18 mouse cellular contexts compared by ENCODE assay signal in genomic region chrX:101376190-101376968, GRCm38 (mm10). TPM values are rescaled to one million over a fixed set of nuclear protein-coding genes. Genes with fewer than 3 reads are reported as not detected.
DNase-seq lines count a peak whose midpoint lies in the region; ATAC-seq and TF ChIP-seq lines count a peak whose summit lies in the region.
"Had no signal": no experiment of that assay in that cellular context is flagged by ENCODE, and none has a peak within 500 bp of the region (broad histone marks: within the 10 kb centered on the region; RNA-seq: fewer than 3 reads in every experiment).

TSS of gene Gjb1 (plus strand) at chrX:101376378.

- H3K4me3 ChIP-seq in kidney, adult 2 months (ENCODE audit: insufficient read depth, low read depth, low read length), result peak within 1 kb of the TSS; percentile 30
- H3K4me3 ChIP-seq in liver, adult 2 months (ENCODE audit: insufficient read depth, low read depth, low read length), result peak within 1 kb of the TSS; percentile 78
- peak within 1 kb of the TSS; percentile 30 for H3K4me3 ChIP-seq in liver, embryonic 13.5 days (replicated peaks)
- no peak within 1 kb of the TSS for H3K4me3 ChIP-seq in forebrain, embryonic 11.5 days (ENCODE audit: low read depth, low read length)
- H3K4me3 ChIP-seq: neural tube, embryonic 12.5 days had no signal

- no peak within 1 kb of the TSS for H3K4me2 ChIP-seq in liver, embryonic 13.5 days
- no peak within 1 kb of the TSS for H3K4me2 ChIP-seq in forebrain, embryonic 11.5 days (ENCODE audit: low read depth, low read length, severe bottlenecking)
- H3K4me2 ChIP-seq: lung, embryonic 14.5 days; neural tube, embryonic 12.5 days had no signal

- TF ChIP-seq CTCF in kidney, adult 2 months (conservative IDR thresholded peaks at IDR 0.05; ENCODE audit: insufficient read depth, insufficient read length, low read depth, low read length), result no peak
- TF ChIP-seq CTCF in liver, adult 2 months (IDR thresholded peaks at IDR 0.05; ENCODE audit: low read depth, low read length), result no peak

- no peak for ATAC-seq in liver, embryonic 13.5 days (ENCODE audit: low read depth)
- no peak for ATAC-seq in forebrain, embryonic 11.5 days (replicated peaks; ENCODE audit: low FRiP score)
- ATAC-seq: forebrain, embryonic 14.5 days had no signal

- DNase-seq in kidney, adult 2 months, result no peak
- no peak for DNase-seq in kidney, postnatal 10 days
- DNase-seq in liver, adult 2 months (ENCODE audit: extremely low read depth, low read depth, low spot score), result peak; percentile 93
- DNase-seq in liver, result no peak
- no peak for DNase-seq in liver, embryonic 13.5 days
- peak; percentile 58 for DNase-seq in yolk sac, embryonic 10.5 days (ENCODE audit: low spot score)
- no peak for DNase-seq in forebrain, embryonic 11.5 days (ENCODE audit: low spot score)
- no peak for DNase-seq in heart, adult 9 months (ENCODE audit: low spot score in 2 of 2)
- DNase-seq: adrenal gland, postnatal 36 days; cerebellum, postnatal 36 days; right cerebral cortex, postnatal 4 days had no signal

- H3K9ac ChIP-seq in liver, adult 2 months (ENCODE audit: low read depth, low read length), result peak within 1 kb of the TSS; percentile 96
- H3K9ac ChIP-seq in liver, embryonic 13.5 days, result no peak within 1 kb of the TSS
- no peak within 1 kb of the TSS for H3K9ac ChIP-seq in forebrain, embryonic 11.5 days (ENCODE audit: low read length)
- H3K9ac ChIP-seq: lung, embryonic 14.5 days; neural tube, embryonic 12.5 days had no signal

- 45% methylated on average over 7 of the region's 7 CpGs for WGBS in kidney, adult 2 months
- 20% methylated on average over 7 of the region's 7 CpGs for WGBS in liver, adult 2 months
- 56% methylated on average over 7 of the region's 7 CpGs for WGBS in liver, embryonic 13.5 days (ENCODE audit: insufficient replicate concordance)
- WGBS in forebrain, embryonic 11.5 days, result 82% methylated on average over 7 of the region's 7 CpGs

- H3K4me1 ChIP-seq in kidney, adult 2 months (ENCODE audit: control insufficient read depth, insufficient read depth, low read length), result peaks cover 3% of the 10 kb centered on the region; the same call in 1 of the 2 replicates
- H3K4me1 ChIP-seq in liver, adult 2 months (ENCODE audit: control insufficient read depth, insufficient read depth, low read length), result peaks cover 13% of the 10 kb centered on the region; the same call in 1 of the 2 replicates
- no peaks in the 10 kb centered on the region for H3K4me1 ChIP-seq in liver, embryonic 13.5 days (replicated peaks)
- H3K4me1 ChIP-seq in forebrain, embryonic 11.5 days (replicated peaks; ENCODE audit: control insufficient read depth, insufficient read depth, low read length), result no peaks in the 10 kb centered on the region
- H3K4me1 ChIP-seq: neural tube, embryonic 12.5 days had no signal

- peaks cover 14% of the 10 kb centered on the region; the same call in 1 of the 2 replicates for H3K79me2 ChIP-seq in liver, adult 2 months (ENCODE audit: control insufficient read depth, insufficient read depth, low read length)

- peak within 1 kb of the TSS; percentile 73 for H3K27ac ChIP-seq in kidney, adult 2 months (ENCODE audit: insufficient read depth, low read depth, low read length)
- H3K27ac ChIP-seq in liver, adult 2 months (replicated peaks; ENCODE audit: insufficient read depth, low read depth, low read length), result peak within 1 kb of the TSS; percentile 99
- H3K27ac ChIP-seq in liver, embryonic 13.5 days, result 0 out of 2 replicates have a peak within 1 kb of the TSS, but pooled peaks have one; percentile 1
- no peak within 1 kb of the TSS for H3K27ac ChIP-seq in forebrain, embryonic 11.5 days (ENCODE audit: low read depth, low read length)
- H3K27ac ChIP-seq: neural tube, embryonic 12.5 days had no signal

- no peaks in the 10 kb centered on the region for H3K9me3 ChIP-seq in liver, embryonic 13.5 days (replicated peaks)
- H3K9me3 ChIP-seq in forebrain, embryonic 11.5 days (ENCODE audit: control insufficient read depth, low read length), result no peaks in the 10 kb centered on the region
- H3K9me3 ChIP-seq: neural tube, embryonic 12.5 days had no signal

- no peaks in the 10 kb centered on the region for H3K36me3 ChIP-seq in kidney, adult 2 months (ENCODE audit: control insufficient read depth, insufficient read depth, low read length)
- H3K36me3 ChIP-seq in liver, adult 2 months (ENCODE audit: control insufficient read depth, insufficient read depth, low read length), result 0 out of 2 replicates have a peak, but pooled peaks cover 2% of the 10 kb centered on the region
- H3K36me3 ChIP-seq in liver, embryonic 13.5 days, result no peaks in the 10 kb centered on the region
- H3K36me3 ChIP-seq in forebrain, embryonic 11.5 days (ENCODE audit: control insufficient read depth, insufficient read depth, low read length), result no peaks in the 10 kb centered on the region
- H3K36me3 ChIP-seq: neural tube, embryonic 12.5 days had no signal

- TF ChIP-seq POLR2A in kidney, adult 2 months (IDR thresholded peaks at IDR 0.05; ENCODE audit: low read depth, low read length), result no peak
- TF ChIP-seq POLR2A in liver, adult 2 months (IDR thresholded peaks at IDR 0.05; ENCODE audit: extremely low read depth, insufficient read depth, low read length), result no peak

- H3K27me3 ChIP-seq in kidney, adult 2 months (replicated peaks; ENCODE audit: control insufficient read depth, insufficient read depth, low read length), result no peaks in the 10 kb centered on the region
- no peaks in the 10 kb centered on the region for H3K27me3 ChIP-seq in liver, adult 2 months (ENCODE audit: control insufficient read depth, insufficient read depth, low read length)
- no peaks in the 10 kb centered on the region; the same call in 1 of the 2 replicates for H3K27me3 ChIP-seq in liver, embryonic 13.5 days
- peaks cover 2% of the 10 kb centered on the region; the same call in 1 of the 2 replicates for H3K27me3 ChIP-seq in forebrain, embryonic 11.5 days (ENCODE audit: control insufficient read depth, insufficient read depth, low read length)
- H3K27me3 ChIP-seq: neural tube, embryonic 12.5 days had no signal

RNA-seq across cellular contexts. Expression of gene Gjb1, which starts in this region (rescaled TPM):
- polyA plus RNA-seq in kidney, adult 2 months (2012; rRNA removed), result 122 and 132 TPM in 2 replicates
- total RNA-seq in liver, adult 2 months (2014; rRNA removed), result 656 and 716 TPM in 2 replicates
- 1,676 and 1,804 TPM in 2 replicates for polyA plus RNA-seq in liver, adult 2 months (2012; rRNA removed)
- 50.0 and 53.6 TPM in 2 replicates for polyA plus RNA-seq in liver, embryonic 13.5 days (2015; fragmentation: Nextera tagmentation; extraction: Ambion mirVana)
- not detected in 2 replicates for polyA plus RNA-seq in forebrain, embryonic 11.5 days (2014; fragmentation: Nextera tagmentation; extraction: Ambion mirVana)
- total RNA-seq: heart, adult 8-10 months; hematopoietic stem cell, adult 5-6 weeks; megakaryocyte, adult 5-6 weeks had no signal
- polyA plus RNA-seq: C2C12 had no signal

Comparison
In these comparisons a context has a peak if more than half of its experiments do, and no peak if none do; other contexts are left out.
1. RNA of gene Gjb1 (polyA plus RNA-seq): 1,676 to 1,804 TPM in liver, adult 2 months, 122 to 132 TPM in kidney, adult 2 months and 50.0 to 53.6 TPM in liver, embryonic 13.5 days; not detected in forebrain, embryonic 11.5 days; every median in the first group is over 10 times any median in the second.
2. RNA of gene Gjb1 (polyA plus RNA-seq): 1,676 to 1,804 TPM in liver, adult 2 months; 122 to 132 TPM in kidney, adult 2 months and 50.0 to 53.6 TPM in liver, embryonic 13.5 days; every median in the first group is over 10 times any median in the second.
3. DNase-seq: peak in liver, adult 2 months (single experiment) and yolk sac, embryonic 10.5 days (single experiment); none in kidney, adult 2 months (single experiment), kidney, postnatal 10 days (single experiment), liver (single experiment), liver, embryonic 13.5 days (single experiment), forebrain, embryonic 11.5 days (single experiment) and heart, adult 9 months (0 of 2).